Mouse (Mus musculus): ENCODE measurements at regions not wholly inside any gene's neighbourhood (a gene's known extent, or its start where the extent isn't known, plus 50 kb on each side); places are given as distances from the start of the nearest gene placed in this dataset.
"Not testable (repeated sequence)": the region's sequence is repeated elsewhere in the genome, so short reads cannot be mapped to it uniquely, and the experiment has no call there.

DNA sequence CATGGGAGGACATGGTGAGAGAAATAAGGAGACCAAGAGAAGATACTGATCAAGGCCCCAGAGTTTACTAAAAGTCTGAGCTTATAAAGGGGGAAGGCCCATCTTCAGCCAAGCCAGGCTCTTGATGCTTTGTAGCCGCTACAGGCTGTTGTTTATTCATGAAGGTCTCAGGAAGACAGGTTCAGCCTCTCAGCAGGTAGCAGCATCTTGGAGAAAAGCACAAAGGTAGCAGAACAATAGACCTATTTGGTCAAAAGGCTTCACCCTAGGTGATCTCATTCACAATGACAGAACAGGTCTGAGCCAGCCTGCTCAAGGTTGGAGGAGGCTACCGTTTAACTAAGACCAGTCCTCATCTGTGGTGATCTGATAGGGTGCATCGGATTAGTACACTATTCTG, 185.5 kb upstream of the Gm11096 start:
- 63% methylated on average over 3 of the region's 3 CpGs for WGBS
- no peak overlapping the region for H3K9ac ChIP-seq (ENCODE audit: low read length)
- no peaks in the 10 kb centered on the region for H3K9me3 ChIP-seq (ENCODE audit: control insufficient read depth, low read length)
- no peaks in the 10 kb centered on the region for H3K27me3 ChIP-seq (ENCODE audit: control insufficient read depth, insufficient read depth, low read depth, low read length)
- no peak overlapping the region for H3K4me3 ChIP-seq (ENCODE audit: low read length)
- H3K4me2 ChIP-seq (ENCODE audit: low read depth, low read length): no peak overlapping the region
- ATAC-seq (ENCODE audit: low read depth): no peak
- H3K36me3 ChIP-seq (ENCODE audit: control insufficient read depth, insufficient read depth, low read length): no peaks in the 10 kb centered on the region
- no peaks in the 10 kb centered on the region for H3K4me1 ChIP-seq (replicated peaks; ENCODE audit: control insufficient read depth, insufficient read depth, low read length)
- no peak overlapping the region for H3K27ac ChIP-seq (ENCODE audit: low read length)

DNA sequence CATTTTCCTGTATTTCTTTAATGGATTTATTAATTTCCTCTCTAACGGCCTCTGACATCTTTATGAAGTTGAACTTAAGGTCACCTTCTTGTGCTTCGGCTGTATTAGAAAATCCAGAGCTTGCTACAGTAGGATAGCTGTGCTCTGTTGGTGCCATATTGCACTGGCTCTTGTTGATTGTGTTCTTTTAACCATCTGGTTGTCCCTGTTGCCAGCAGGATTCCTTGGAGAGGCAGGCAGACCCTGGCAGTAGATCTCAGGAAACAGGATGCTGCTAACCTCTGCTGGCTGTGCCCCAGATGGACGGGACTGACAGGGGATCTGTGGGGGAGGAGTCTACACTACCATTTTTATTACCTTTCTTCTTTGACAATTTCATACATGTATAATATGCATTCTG, 185.9 kb upstream of the Thumpd2 start:
- Histone ChIP-seq H3K4me3 (ENCODE audit: low read length) (no peak overlapping the region), H3K9me3 (ENCODE audit: control insufficient read depth, low read length) (no peaks in the 10 kb centered on the region), H3K4me1 (replicated peaks; ENCODE audit: control insufficient read depth, insufficient read depth, low read length) (no peaks in the 10 kb centered on the region), H3K36me3 (ENCODE audit: control insufficient read depth, insufficient read depth, low read length) (no peaks in the 10 kb centered on the region), H3K27ac (ENCODE audit: low read length) (no peak overlapping the region), H3K27me3 (ENCODE audit: control insufficient read depth, insufficient read depth, low read depth, low read length) (no peaks in the 10 kb centered on the region), H3K9ac (ENCODE audit: low read length) (no peak overlapping the region), H3K4me2 (ENCODE audit: low read depth, low read length) (no peak overlapping the region)
- WGBS: 58% methylated on average over 3 of the region's 3 CpGs
- no peak for ATAC-seq (ENCODE audit: low read depth)

DNA sequence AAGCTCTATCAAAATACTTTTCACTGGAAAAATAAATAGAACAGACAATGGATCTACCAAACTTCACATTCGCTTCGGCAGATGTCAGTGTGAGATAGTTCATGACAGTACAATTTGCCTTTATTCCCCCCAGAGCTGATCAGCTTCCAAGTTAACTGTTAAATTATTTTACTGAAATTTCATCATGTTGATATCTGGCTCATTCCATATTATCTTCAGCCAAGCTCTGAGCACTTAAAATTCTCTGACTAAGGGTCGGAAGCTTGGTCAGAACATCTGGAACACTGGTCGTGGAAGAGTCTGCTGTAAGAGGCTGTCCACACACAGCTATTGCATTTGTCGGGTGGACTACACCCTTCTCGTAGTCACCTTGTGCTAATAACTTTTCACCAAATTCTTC, 181.3 kb upstream of the Thumpd2 start:
- no peak for ATAC-seq (ENCODE audit: low read depth)
- Histone ChIP-seq H3K4me2 (ENCODE audit: low read depth, low read length) (no peak overlapping the region), H3K4me1 (replicated peaks; ENCODE audit: control insufficient read depth, insufficient read depth, low read length) (no peaks in the 10 kb centered on the region), H3K27me3 (ENCODE audit: control insufficient read depth, insufficient read depth, low read depth, low read length) (no peaks in the 10 kb centered on the region), H3K27ac (ENCODE audit: low read length) (no peak overlapping the region), H3K9ac (ENCODE audit: low read length) (no peak overlapping the region), H3K4me3 (ENCODE audit: low read length) (no peak overlapping the region), H3K9me3 (ENCODE audit: control insufficient read depth, low read length) (no peaks in the 10 kb centered on the region), H3K36me3 (ENCODE audit: control insufficient read depth, insufficient read depth, low read length) (no peaks in the 10 kb centered on the region)
- WGBS: 81% methylated on average over 6 of the region's 6 CpGs

DNA sequence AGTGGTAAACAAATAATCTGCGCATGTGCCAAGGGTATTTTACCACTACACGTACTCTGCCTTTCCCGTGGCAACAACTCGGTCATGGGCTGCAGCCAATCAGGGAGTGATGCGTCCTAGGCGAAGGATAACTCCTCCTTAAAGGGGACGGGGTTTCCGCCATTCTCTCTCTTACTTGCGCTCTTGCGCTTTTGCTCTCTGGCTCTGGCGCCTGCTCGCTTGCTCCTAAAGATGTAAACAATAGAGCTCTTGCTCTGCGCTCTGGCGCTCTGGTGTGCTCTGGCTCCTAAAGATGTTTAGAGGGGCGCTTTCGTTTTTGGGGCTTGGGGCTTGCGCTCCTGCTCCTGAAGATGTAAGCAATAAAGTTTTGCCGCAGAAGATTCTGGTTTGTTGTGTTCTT, 166.9 kb upstream of the Thumpd2 start:
- not testable (repeated sequence) for ATAC-seq (ENCODE audit: low read depth); H3K27ac ChIP-seq (ENCODE audit: low read length); H3K9me3 ChIP-seq (ENCODE audit: control insufficient read depth, low read length); H3K4me1 ChIP-seq (replicated peaks; ENCODE audit: control insufficient read depth, insufficient read depth, low read length); H3K36me3 ChIP-seq (ENCODE audit: control insufficient read depth, insufficient read depth, low read length); H3K4me2 ChIP-seq (ENCODE audit: low read depth, low read length); H3K9ac ChIP-seq (ENCODE audit: low read length); H3K27me3 ChIP-seq (ENCODE audit: control insufficient read depth, insufficient read depth, low read depth, low read length); H3K4me3 ChIP-seq (ENCODE audit: low read length)
- WGBS: 96% methylated on average over 11 of the region's 18 CpGs

DNA sequence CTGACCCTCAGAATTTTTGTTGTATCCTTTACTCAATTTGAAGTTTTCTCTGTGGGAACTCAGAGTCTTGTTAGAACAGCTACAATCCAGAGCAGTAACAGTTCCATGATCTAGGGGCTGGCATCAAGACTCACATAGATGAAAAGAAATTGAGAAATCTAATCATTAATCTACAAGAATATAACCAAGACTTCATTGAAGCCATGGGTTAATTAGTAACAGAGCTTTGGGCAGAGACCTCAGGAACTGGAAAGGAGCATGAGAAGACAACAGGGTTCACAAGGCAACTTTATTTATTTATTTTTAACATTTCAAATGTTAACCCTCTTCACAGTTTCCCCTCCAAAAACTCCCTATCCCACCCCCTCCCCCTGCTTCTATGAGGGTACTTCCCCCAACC, 160.4 kb upstream of the Thumpd2 start:
- Histone ChIP-seq H3K4me2 (ENCODE audit: low read depth, low read length) (no peak overlapping the region), H3K4me3 (ENCODE audit: low read length) (no peak overlapping the region), H3K36me3 (ENCODE audit: control insufficient read depth, insufficient read depth, low read length) (no peaks in the 10 kb centered on the region), H3K9me3 (ENCODE audit: control insufficient read depth, low read length) (no peaks in the 10 kb centered on the region), H3K27me3 (ENCODE audit: control insufficient read depth, insufficient read depth, low read depth, low read length) (no peaks in the 10 kb centered on the region), H3K9ac (ENCODE audit: low read length) (no peak overlapping the region), H3K27ac (ENCODE audit: low read length) (no peak overlapping the region), H3K4me1 (replicated peaks; ENCODE audit: control insufficient read depth, insufficient read depth, low read length) (no peaks in the 10 kb centered on the region)
- no peak for ATAC-seq (ENCODE audit: low read depth)

DNA sequence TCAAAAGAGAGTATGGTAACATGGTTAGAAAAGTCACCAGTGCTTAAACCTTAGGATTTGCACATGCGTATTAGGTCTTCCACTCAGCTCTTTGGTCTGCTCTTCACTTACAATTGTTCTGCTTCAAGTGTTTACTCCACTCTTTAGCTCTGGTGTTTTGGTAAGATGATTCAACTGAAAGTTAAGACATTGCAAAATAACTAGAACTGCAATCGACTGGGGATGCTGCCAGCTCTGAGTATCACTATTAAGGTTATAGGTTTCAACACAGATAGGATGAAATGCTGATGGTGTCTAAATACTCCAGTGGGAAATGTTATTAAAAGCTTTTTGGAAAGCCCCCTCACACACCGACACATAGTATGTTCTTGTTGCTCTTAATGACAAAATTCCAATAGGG, 156.6 kb upstream of the Thumpd2 start:
- Histone ChIP-seq H3K9me3 (ENCODE audit: control insufficient read depth, low read length) (no peaks in the 10 kb centered on the region), H3K4me3 (ENCODE audit: low read length) (no peak overlapping the region), H3K4me2 (ENCODE audit: low read depth, low read length) (no peak overlapping the region), H3K27me3 (ENCODE audit: control insufficient read depth, insufficient read depth, low read depth, low read length) (no peaks in the 10 kb centered on the region), H3K4me1 (replicated peaks; ENCODE audit: control insufficient read depth, insufficient read depth, low read length) (no peaks in the 10 kb centered on the region), H3K36me3 (ENCODE audit: control insufficient read depth, insufficient read depth, low read length) (no peaks in the 10 kb centered on the region), H3K27ac (ENCODE audit: low read length) (no peak overlapping the region), H3K9ac (ENCODE audit: low read length) (no peak overlapping the region)
- no peak for ATAC-seq (ENCODE audit: low read depth)
- WGBS: 73% methylated on average over 3 of the region's 3 CpGs

DNA sequence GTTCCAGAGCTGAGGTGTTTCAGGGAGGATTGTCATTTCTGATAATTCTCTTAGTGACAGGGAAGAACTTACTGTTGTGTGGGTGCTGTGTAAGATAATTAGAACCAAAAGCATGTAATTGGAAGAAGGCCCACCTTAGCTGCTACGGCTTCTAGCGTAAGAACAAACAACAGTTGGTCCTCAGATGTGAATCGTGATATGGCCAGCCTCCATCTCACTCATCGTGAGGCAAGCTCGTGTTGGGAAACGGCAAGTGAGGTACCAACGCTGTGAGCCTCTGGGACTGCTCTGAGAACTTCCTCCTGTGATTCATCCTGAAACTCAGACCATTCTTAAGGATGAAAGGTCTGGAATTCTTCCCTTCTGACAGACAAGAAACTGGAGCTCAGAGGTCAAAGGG, 150.0 kb upstream of the Thumpd2 start:
- Histone ChIP-seq H3K9ac (ENCODE audit: low read length) (no peak overlapping the region), H3K9me3 (ENCODE audit: control insufficient read depth, low read length) (no peaks in the 10 kb centered on the region), H3K27me3 (ENCODE audit: control insufficient read depth, insufficient read depth, low read depth, low read length) (no peaks in the 10 kb centered on the region), H3K4me3 (ENCODE audit: low read length) (no peak overlapping the region), H3K27ac (ENCODE audit: low read length) (no peak overlapping the region), H3K36me3 (ENCODE audit: control insufficient read depth, insufficient read depth, low read length) (no peaks in the 10 kb centered on the region), H3K4me2 (ENCODE audit: low read depth, low read length) (no peak overlapping the region), H3K4me1 (replicated peaks; ENCODE audit: control insufficient read depth, insufficient read depth, low read length) (no peaks in the 10 kb centered on the region)
- 81% methylated on average over 7 of the region's 7 CpGs for WGBS
- ATAC-seq (ENCODE audit: low read depth): no peak

DNA sequence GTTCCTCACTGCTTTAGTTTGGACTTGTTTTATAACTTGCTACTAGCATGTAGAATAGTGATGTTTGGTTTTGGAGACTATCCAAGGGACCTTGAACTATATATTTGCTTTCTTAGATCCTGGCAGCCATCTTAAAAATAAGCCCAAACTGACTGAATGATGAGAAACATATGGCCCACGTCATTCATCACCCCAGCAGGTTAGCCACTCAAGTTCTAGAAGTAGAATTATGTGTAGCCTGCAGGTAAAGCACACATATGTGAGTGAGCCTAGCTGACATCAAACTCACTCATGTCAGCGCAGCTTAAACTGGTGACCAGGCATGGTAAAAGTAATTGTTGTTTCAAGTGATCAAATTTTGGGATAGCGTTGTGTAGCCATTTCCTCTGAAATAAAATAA, 147.2 kb upstream of the Thumpd2 start:
- no peak for ATAC-seq (ENCODE audit: low read depth)
- H3K9me3 ChIP-seq (ENCODE audit: control insufficient read depth, low read length): no peaks in the 10 kb centered on the region
- no peak overlapping the region for H3K9ac ChIP-seq (ENCODE audit: low read length)
- H3K36me3 ChIP-seq (ENCODE audit: control insufficient read depth, insufficient read depth, low read length): no peaks in the 10 kb centered on the region
- H3K4me2 ChIP-seq (ENCODE audit: low read depth, low read length): no peak overlapping the region
- H3K4me3 ChIP-seq (ENCODE audit: low read length): no peak overlapping the region
- H3K4me1 ChIP-seq (replicated peaks; ENCODE audit: control insufficient read depth, insufficient read depth, low read length): no peaks in the 10 kb centered on the region
- H3K27me3 ChIP-seq (ENCODE audit: control insufficient read depth, insufficient read depth, low read depth, low read length): no peaks in the 10 kb centered on the region
- 77% methylated on average over 3 of the region's 3 CpGs for WGBS
- no peak overlapping the region for H3K27ac ChIP-seq (ENCODE audit: low read length)

DNA sequence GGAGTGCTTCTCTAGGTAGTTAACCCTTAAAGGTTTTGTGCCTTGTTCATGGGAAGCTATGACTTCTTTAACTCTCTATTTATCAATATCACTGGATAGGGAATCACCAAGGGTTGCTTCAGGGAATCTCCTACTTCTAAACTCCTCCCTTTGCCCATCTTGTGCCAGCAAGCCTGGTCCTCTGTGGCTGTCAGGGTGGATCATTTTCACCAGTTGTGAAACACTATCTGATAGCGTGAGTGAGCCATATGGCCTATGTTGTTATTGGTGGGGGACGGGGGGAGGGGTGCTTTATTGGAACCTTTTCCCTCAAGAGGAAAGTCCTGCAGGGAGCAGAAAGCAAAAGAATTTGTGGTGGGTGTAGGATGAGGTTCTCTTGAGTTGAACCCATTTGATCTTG, 145.5 kb upstream of the Thumpd2 start:
- H3K9me3 ChIP-seq (ENCODE audit: control insufficient read depth, low read length): no peaks in the 10 kb centered on the region
- no peaks in the 10 kb centered on the region for H3K4me1 ChIP-seq (replicated peaks; ENCODE audit: control insufficient read depth, insufficient read depth, low read length)
- H3K4me2 ChIP-seq (ENCODE audit: low read depth, low read length): no peak overlapping the region
- no peaks in the 10 kb centered on the region for H3K36me3 ChIP-seq (ENCODE audit: control insufficient read depth, insufficient read depth, low read length)
- 56% methylated on average over 2 of the region's 2 CpGs for WGBS
- no peak for ATAC-seq (ENCODE audit: low read depth)
- no peaks in the 10 kb centered on the region for H3K27me3 ChIP-seq (ENCODE audit: control insufficient read depth, insufficient read depth, low read depth, low read length)
- no peak overlapping the region for H3K9ac ChIP-seq (ENCODE audit: low read length)
- no peak overlapping the region for H3K27ac ChIP-seq (ENCODE audit: low read length)
- no peak overlapping the region for H3K4me3 ChIP-seq (ENCODE audit: low read length)

DNA sequence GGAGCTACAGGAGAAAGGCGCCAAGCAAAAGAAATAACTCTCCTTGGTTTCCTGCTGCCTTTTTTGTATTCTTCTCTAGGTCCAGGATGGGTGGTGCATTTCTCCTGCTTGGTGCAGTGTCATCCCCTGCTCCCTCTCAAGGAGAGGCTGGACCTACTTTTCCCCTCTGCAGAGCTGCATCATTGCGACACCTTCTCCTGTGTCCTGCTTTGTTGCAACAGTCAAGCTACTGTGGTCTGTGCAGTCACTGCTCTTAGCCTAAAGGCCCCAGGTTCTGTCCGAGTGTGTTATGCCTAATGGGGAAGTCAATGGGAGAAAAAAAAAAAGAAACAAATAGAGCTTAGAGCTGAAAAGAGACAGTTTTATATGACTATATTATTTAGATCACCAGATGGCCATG, 144.4 kb upstream of the Thumpd2 start:
- no peak for ATAC-seq (ENCODE audit: low read depth)
- no peaks in the 10 kb centered on the region for H3K4me1 ChIP-seq (replicated peaks; ENCODE audit: control insufficient read depth, insufficient read depth, low read length)
- no peak overlapping the region for H3K9ac ChIP-seq (ENCODE audit: low read length)
- no peaks in the 10 kb centered on the region for H3K27me3 ChIP-seq (ENCODE audit: control insufficient read depth, insufficient read depth, low read depth, low read length)
- no peak overlapping the region for H3K27ac ChIP-seq (ENCODE audit: low read length)
- no peak overlapping the region for H3K4me2 ChIP-seq (ENCODE audit: low read depth, low read length)
- no peak overlapping the region for H3K4me3 ChIP-seq (ENCODE audit: low read length)
- no peaks in the 10 kb centered on the region for H3K36me3 ChIP-seq (ENCODE audit: control insufficient read depth, insufficient read depth, low read length)
- H3K9me3 ChIP-seq (ENCODE audit: control insufficient read depth, low read length): no peaks in the 10 kb centered on the region
- WGBS: 87% methylated on average over 3 of the region's 3 CpGs
